Mouse (Mus musculus): ENCODE data around the gene Tbc1d24. TPM values are rescaled to one million over a fixed set of nuclear protein-coding genes. Genes with fewer than 3 reads are reported as not detected.

Gene Tbc1d24
- polyA plus RNA-seq, 1 experiment from 2014 or later = 30.7 TPM

- Histone ChIP-seq H3K9ac (no peak overlapping the region), H3K27ac (no peak overlapping the region), H3K4me2 (no peak overlapping the region), H3K27me3 (replicated peaks) (no peaks in the 10 kb centered on the region), H3K4me3 (no peak overlapping the region), H3K4me1 (peaks cover 12% of the 10 kb centered on the region), H3K36me3 (replicated peaks) (no peaks in the 10 kb centered on the region), H3K9me3 (no peaks in the 10 kb centered on the region)
- WGBS = 66% methylated on average over 15 of the region's 15 CpGs
- no peak for ATAC-seq (replicated peaks)
These were observed 8.1 kb downstream of the Tbc1d24 start for GRCm38 (mm10) chr17:24197032-24197824.

GRCm38 (mm10) chr17:24195349-24195748 lies 10.0 kb downstream of the Tbc1d24 start:
- Histone ChIP-seq H3K4me2 (no peak overlapping the region), H3K9ac (no peak overlapping the region), H3K9me3 (no peaks in the 10 kb centered on the region), H3K27me3 (replicated peaks) (no peaks in the 10 kb centered on the region), H3K4me1 (peaks cover 6% of the 10 kb centered on the region; the same call in 1 of the 2 replicates), H3K4me3 (no peak overlapping the region), H3K27ac (no peak overlapping the region), H3K36me3 (replicated peaks) (no peaks in the 10 kb centered on the region)
- ATAC-seq (replicated peaks) = no peak
- 72% methylated on average over 2 of the region's 2 CpGs for WGBS

DNA sequence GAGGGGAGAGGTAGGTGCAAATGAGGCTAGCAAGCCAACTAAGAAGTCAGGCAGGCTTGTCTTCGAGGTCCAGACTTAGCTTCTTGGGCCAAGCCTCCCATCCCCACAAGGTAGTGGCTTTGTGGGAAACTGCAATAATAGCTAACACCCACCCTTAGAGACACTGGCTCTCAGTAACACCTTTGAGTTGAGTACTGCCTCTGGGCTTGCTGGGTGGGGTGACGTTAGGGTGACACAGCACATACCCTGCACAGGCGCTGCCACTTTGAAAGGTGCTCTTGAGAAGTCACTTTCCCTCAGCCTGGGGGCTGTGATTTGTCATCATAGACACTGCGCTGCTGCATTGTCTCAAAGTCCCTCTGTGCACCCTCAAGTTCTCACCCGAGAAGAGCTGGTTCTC lies 11.6 kb downstream of the Tbc1d24 start:
- Histone ChIP-seq H3K9me3 (no peaks in the 10 kb centered on the region), H3K4me1 (0 out of 2 replicates have a peak, but pooled peaks cover 2% of the 10 kb centered on the region), H3K27ac (no peak overlapping the region), H3K27me3 (replicated peaks) (no peaks in the 10 kb centered on the region), H3K36me3 (replicated peaks) (0 out of 2 replicates have a peak, but pooled peaks cover 3% of the 10 kb centered on the region), H3K9ac (no peak overlapping the region), H3K4me2 (no peak overlapping the region), H3K4me3 (no peak overlapping the region)
- ATAC-seq (replicated peaks) = no peak
- 94% methylated on average over 5 of the region's 5 CpGs for WGBS

GRCm38 (mm10) chr17:24193268-24193667 lies 12.1 kb downstream of the Tbc1d24 start:
- 0 out of 2 replicates have a peak, but pooled peaks cover 3% of the 10 kb centered on the region for H3K36me3 ChIP-seq (replicated peaks)
- 0 out of 2 replicates have a peak, but pooled peaks cover 2% of the 10 kb centered on the region for H3K4me1 ChIP-seq
- no peak overlapping the region for H3K27ac ChIP-seq
- WGBS = 86% methylated on average over 8 of the region's 8 CpGs
- H3K9me3 ChIP-seq = no peaks in the 10 kb centered on the region
- no peak overlapping the region for H3K4me2 ChIP-seq
- H3K27me3 ChIP-seq (replicated peaks) = no peaks in the 10 kb centered on the region
- no peak overlapping the region for H3K9ac ChIP-seq
- no peak overlapping the region for H3K4me3 ChIP-seq
- no peak for ATAC-seq (replicated peaks)

DNA sequence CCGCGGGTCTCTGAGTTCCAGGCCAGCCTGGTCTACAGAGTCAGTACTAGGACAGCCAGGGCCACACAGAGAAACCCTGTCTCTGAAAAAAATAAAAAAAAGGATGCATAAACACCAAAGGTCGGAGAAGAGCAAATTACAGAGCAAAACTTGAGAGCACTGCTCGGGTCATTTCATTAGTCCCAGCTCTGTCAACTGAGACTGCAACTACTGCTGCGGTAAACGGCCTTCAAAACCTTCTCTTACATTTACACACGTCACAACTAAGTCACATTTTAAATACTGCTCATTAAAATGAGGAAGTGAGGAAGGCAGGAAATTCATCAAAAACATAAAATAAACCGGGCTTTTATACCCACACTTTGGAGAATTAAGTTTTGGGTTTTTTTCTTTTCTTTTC lies 12.5 kb downstream of the Tbc1d24 start:
- H3K9ac ChIP-seq = no peak overlapping the region
- H3K36me3 ChIP-seq (replicated peaks) = peaks cover 3% of the 10 kb centered on the region; the same call in 1 of the 2 replicates
- no peak for ATAC-seq (replicated peaks)
- 0 out of 2 replicates have a peak, but pooled peaks cover 2% of the 10 kb centered on the region for H3K4me1 ChIP-seq
- no peak overlapping the region for H3K4me2 ChIP-seq
- no peak overlapping the region for H3K27ac ChIP-seq
- no peak overlapping the region for H3K4me3 ChIP-seq
- no peaks in the 10 kb centered on the region for H3K9me3 ChIP-seq
- H3K27me3 ChIP-seq (replicated peaks) = no peaks in the 10 kb centered on the region
- 81% methylated on average over 8 of the region's 8 CpGs for WGBS

DNA sequence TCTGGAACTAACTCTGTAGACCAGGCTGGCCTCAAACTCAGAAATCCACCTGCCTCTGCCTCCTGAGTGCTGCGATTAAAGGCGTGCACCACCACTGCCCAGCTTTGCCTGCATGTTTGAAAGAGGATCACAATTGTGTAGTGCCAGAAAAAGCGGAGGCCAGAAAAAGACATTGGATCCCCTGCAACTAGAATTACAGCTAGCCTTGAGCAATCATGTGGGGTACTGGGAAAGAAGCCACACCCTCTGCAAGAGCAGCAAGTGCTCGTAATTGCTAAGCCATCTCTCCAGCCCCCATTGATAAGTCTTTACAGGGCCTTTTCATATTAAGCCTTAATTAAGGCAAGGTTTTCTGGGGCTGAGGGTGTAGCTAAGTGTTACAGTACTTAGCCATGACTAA lies 13.9 kb downstream of the Tbc1d24 start:
- Histone ChIP-seq H3K27me3 (replicated peaks) (no peaks in the 10 kb centered on the region), H3K9ac (no peak overlapping the region), H3K9me3 (no peaks in the 10 kb centered on the region), H3K27ac (no peak overlapping the region), H3K36me3 (replicated peaks) (peaks cover 3% of the 10 kb centered on the region; the same call in 1 of the 2 replicates), H3K4me1 (no peaks in the 10 kb centered on the region), H3K4me2 (no peak overlapping the region), H3K4me3 (no peak overlapping the region)
- WGBS = 75% methylated on average over 4 of the region's 4 CpGs
- ATAC-seq (replicated peaks) = no peak

DNA sequence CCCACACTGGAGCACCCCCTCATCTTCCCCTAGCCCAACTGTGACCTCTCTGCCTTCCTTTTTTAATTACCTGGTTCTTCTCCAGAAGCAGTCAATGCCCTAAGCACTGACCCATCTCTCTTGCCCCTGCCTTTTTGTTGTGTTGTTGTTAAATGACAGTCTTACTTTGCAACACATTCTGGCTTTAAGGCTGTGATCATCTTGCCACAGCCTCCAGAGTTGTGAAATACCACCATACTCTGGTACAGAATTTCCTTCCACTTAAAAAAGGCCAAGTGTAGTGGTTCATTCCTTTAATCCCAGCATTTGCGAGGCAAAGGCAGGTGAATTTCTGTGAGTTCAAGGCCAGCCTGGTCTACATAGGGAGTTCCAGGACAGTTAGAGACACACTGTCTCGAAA lies 14.4 kb downstream of the Tbc1d24 start:
- Histone ChIP-seq H3K27ac (no peak overlapping the region), H3K4me1 (no peaks in the 10 kb centered on the region), H3K27me3 (replicated peaks) (no peaks in the 10 kb centered on the region), H3K36me3 (replicated peaks) (peaks cover 3% of the 10 kb centered on the region; the same call in 1 of the 2 replicates), H3K4me2 (no peak overlapping the region), H3K9ac (no peak overlapping the region), H3K9me3 (no peaks in the 10 kb centered on the region), H3K4me3 (no peak overlapping the region)
- ATAC-seq (replicated peaks) = no peak
- WGBS = 91% methylated on average over 2 of the region's 2 CpGs

DNA sequence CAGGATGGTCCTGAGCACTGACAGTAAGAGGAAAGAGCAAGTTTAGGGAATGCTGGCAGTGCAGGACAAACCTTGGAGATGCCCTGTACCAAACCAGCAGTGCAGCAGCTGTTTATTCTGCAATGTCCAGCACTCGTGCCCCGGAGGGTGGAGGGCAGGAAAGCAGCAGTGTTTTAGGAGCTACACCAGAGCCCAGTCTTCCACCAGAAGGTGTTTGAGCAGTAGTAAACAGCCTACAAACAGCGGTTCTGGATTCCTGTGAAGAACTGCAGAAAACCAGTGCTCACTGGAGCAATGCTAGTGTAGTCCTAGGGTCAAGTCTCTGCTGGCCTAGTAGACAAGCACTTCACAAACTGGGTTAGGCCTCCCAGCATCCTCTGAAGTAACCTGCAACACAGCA lies 31.1 kb downstream of the Tbc1d24 start:
- Histone ChIP-seq H3K4me2 (no peak overlapping the region), H3K9me3 (no peaks in the 10 kb centered on the region), H3K36me3 (replicated peaks) (0 out of 2 replicates have a peak, but pooled peaks cover 3% of the 10 kb centered on the region), H3K27me3 (replicated peaks) (no peaks in the 10 kb centered on the region), H3K27ac (no peak overlapping the region), H3K4me1 (peaks cover 7% of the 10 kb centered on the region), H3K4me3 (no peak overlapping the region), H3K9ac (no peak overlapping the region)
- ATAC-seq (replicated peaks) = no peak
- 80% methylated on average over 3 of the region's 3 CpGs for WGBS

DNA sequence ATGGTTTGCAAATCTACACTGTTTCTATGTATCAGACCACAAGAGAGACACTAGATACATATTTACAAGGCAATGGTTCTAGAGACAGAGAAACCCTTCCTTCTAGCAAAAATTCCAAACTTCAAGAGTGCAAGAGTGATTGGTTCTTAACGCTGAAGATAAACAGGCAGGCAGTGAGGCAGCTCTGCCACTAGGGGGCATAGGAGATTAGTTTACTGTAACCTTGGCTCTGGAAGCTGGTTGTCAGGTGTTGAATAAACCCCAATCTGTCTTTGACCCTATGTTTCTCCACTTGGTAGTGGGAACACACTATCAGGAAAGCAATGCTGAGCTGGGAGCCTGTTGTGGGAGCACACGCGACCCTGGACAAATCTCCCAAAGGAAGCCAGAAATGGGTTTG lies 31.9 kb downstream of the Tbc1d24 start:
- no peaks in the 10 kb centered on the region for H3K36me3 ChIP-seq (replicated peaks)
- H3K27ac ChIP-seq = no peak overlapping the region
- H3K9me3 ChIP-seq = no peaks in the 10 kb centered on the region
- H3K27me3 ChIP-seq (replicated peaks) = no peaks in the 10 kb centered on the region
- H3K4me2 ChIP-seq = no peak overlapping the region
- H3K9ac ChIP-seq = no peak overlapping the region
- H3K4me3 ChIP-seq = no peak overlapping the region
- ATAC-seq (replicated peaks) = no peak
- peaks cover 7% of the 10 kb centered on the region for H3K4me1 ChIP-seq
- WGBS = 0% methylated on average over 3 of the region's 3 CpGs

GRCm38 (mm10) chr17:24171738-24172137 lies 33.6 kb downstream of the Tbc1d24 start:
- no peak for ATAC-seq (replicated peaks)
- H3K27ac ChIP-seq = no peak overlapping the region
- H3K4me1 ChIP-seq = peaks cover 24% of the 10 kb centered on the region
- H3K36me3 ChIP-seq (replicated peaks) = peaks cover under 1% of the 10 kb centered on the region; the same call in 1 of the 2 replicates
- H3K27me3 ChIP-seq (replicated peaks) = no peaks in the 10 kb centered on the region
- no peaks in the 10 kb centered on the region for H3K9me3 ChIP-seq
- no peak overlapping the region for H3K9ac ChIP-seq
- H3K4me3 ChIP-seq = no peak overlapping the region
- H3K4me2 ChIP-seq = no peak overlapping the region
- 89% methylated on average over 4 of the region's 4 CpGs for WGBS

- peaks cover 4% of the 10 kb centered on the region; the same call in 1 of the 2 replicates for H3K36me3 ChIP-seq (replicated peaks)
- H3K27ac ChIP-seq = no peak overlapping the region
- no peaks in the 10 kb centered on the region for H3K9me3 ChIP-seq
- H3K4me1 ChIP-seq = peaks cover 29% of the 10 kb centered on the region
- H3K4me2 ChIP-seq = no peak overlapping the region
- WGBS = 79% methylated on average over 5 of the region's 5 CpGs
- ATAC-seq (replicated peaks) = no peak
- H3K27me3 ChIP-seq (replicated peaks) = no peaks in the 10 kb centered on the region
- no peak overlapping the region for H3K4me3 ChIP-seq
- H3K9ac ChIP-seq = no peak overlapping the region
These were observed 34.6 kb downstream of the Tbc1d24 start for GRCm38 (mm10) chr17:24170729-24171128.

DNA sequence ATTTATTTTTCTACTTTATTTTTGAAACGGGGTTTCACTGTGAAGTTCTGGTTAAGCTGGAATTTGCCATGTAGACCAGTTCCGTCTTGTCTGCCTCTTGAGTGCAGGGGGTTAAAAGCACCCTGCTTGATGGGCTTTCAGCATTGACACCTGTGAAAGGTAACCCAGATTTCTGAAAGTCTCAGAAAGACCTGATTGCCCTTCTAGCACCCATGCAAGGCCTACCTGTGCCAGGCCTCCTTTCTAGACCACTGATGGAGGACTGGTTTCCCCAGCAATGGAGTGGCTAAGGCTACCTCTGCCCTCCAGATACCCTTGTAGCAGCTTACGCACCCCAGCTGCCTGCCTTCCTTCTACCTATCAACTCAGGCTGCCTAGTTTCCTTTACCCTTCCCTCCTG lies 35.2 kb downstream of the Tbc1d24 start:
- H3K27ac ChIP-seq = peak overlapping the region; percentile 100
- no peaks in the 10 kb centered on the region for H3K9me3 ChIP-seq
- H3K4me2 ChIP-seq = peak overlapping the region; percentile 70
- peaks cover 33% of the 10 kb centered on the region for H3K4me1 ChIP-seq
- H3K4me3 ChIP-seq = peak overlapping the region; percentile 97
- H3K36me3 ChIP-seq (replicated peaks) = peaks cover 4% of the 10 kb centered on the region; the same call in 1 of the 2 replicates
- WGBS = 67% methylated on average over 3 of the region's 3 CpGs
- H3K9ac ChIP-seq = peak overlapping the region; percentile 94
- H3K27me3 ChIP-seq (replicated peaks) = no peaks in the 10 kb centered on the region
- ATAC-seq (replicated peaks) = no peak
